Comparison of ENCODE assay signal across 25 mouse cellular contexts in genomic region chr4:140695146-140695545, GRCm38 (mm10). TPM values are rescaled to one million over a fixed set of nuclear protein-coding genes. Genes with fewer than 3 reads are reported as not detected.
DNase-seq lines count a peak whose midpoint lies in the region; ATAC-seq and TF ChIP-seq lines count a peak whose summit lies in the region.
"Had no signal": no experiment of that assay in that cellular context is flagged by ENCODE, and none has a peak within 500 bp of the region (broad histone marks: within the 10 kb centered on the region; RNA-seq: fewer than 3 reads in every experiment).

No protein-coding gene starts in this region.

- H3K27me3 ChIP-seq in liver, embryonic 11.5 days (replicated peaks; ENCODE audit: control insufficient read depth, insufficient read depth, low read length) = peaks cover 3% of the 10 kb centered on the region
- no peaks in the 10 kb centered on the region for H3K27me3 ChIP-seq in ES-Bruce4 (ENCODE audit: control insufficient read depth, insufficient read depth, low read length, poor library complexity, severe bottlenecking)
- H3K27me3 ChIP-seq in limb, embryonic 10.5 days (ENCODE audit: low read depth, poor library complexity, severe bottlenecking) = peaks cover 21% of the 10 kb centered on the region
- H3K27me3 ChIP-seq in embryonic facial prominence, embryonic 10.5 days (replicated peaks; ENCODE audit: low read depth, poor library complexity, severe bottlenecking) = peaks cover 31% of the 10 kb centered on the region
- H3K27me3 ChIP-seq: Patski had no signal

- no peak for TF ChIP-seq POLR2A in ES-Bruce4 (IDR thresholded peaks at IDR 0.05; ENCODE audit: insufficient read depth, low read length)

- H3K4me1 ChIP-seq in liver, embryonic 11.5 days (replicated peaks; ENCODE audit: control insufficient read depth, insufficient read depth, low read length) = peaks cover 49% of the 10 kb centered on the region
- peaks cover 3% of the 10 kb centered on the region for H3K4me1 ChIP-seq in ES-Bruce4 (ENCODE audit: control insufficient read depth, insufficient read depth, low read length)
- peaks cover 26% of the 10 kb centered on the region for H3K4me1 ChIP-seq in limb, embryonic 10.5 days
- peaks cover 28% of the 10 kb centered on the region for H3K4me1 ChIP-seq in embryonic facial prominence, embryonic 10.5 days

- no peaks in the 10 kb centered on the region for H3K36me3 ChIP-seq in liver, embryonic 11.5 days (ENCODE audit: control insufficient read depth, insufficient read depth, low read length)
- H3K36me3 ChIP-seq in ES-Bruce4 (ENCODE audit: control insufficient read depth, insufficient read depth, low read length, poor library complexity, severe bottlenecking) = no peaks in the 10 kb centered on the region
- H3K36me3 ChIP-seq in limb, embryonic 10.5 days = no peaks in the 10 kb centered on the region
- H3K36me3 ChIP-seq in embryonic facial prominence, embryonic 10.5 days (replicated peaks) = no peaks in the 10 kb centered on the region
- H3K36me3 ChIP-seq: forebrain, embryonic 15.5 days; heart, embryonic 13.5 days; hindbrain, embryonic 12.5 days had no signal

- TF ChIP-seq EP300 in ES-Bruce4 (IDR thresholded peaks at IDR 0.05; ENCODE audit: insufficient read depth, low read depth, low read length) = peak; percentile 71; the same call in 1 of the 2 replicates

- H3K4me3 ChIP-seq in liver, embryonic 11.5 days (ENCODE audit: low read depth, low read length) = no peak overlapping the region
- no peak overlapping the region for H3K4me3 ChIP-seq in ES-Bruce4 (ENCODE audit: low read depth, low read length)
- H3K4me3 ChIP-seq in limb, embryonic 10.5 days = no peak overlapping the region
- H3K4me3 ChIP-seq in embryonic facial prominence, embryonic 10.5 days = no peak overlapping the region
- H3K4me3 ChIP-seq: forebrain, embryonic 15.5 days; heart, embryonic 13.5 days; hindbrain, embryonic 12.5 days had no signal

- H3K4me2 ChIP-seq in liver, embryonic 11.5 days = no peak overlapping the region
- H3K4me2 ChIP-seq: forebrain, embryonic 15.5 days; heart, embryonic 13.5 days; hindbrain, embryonic 12.5 days had no signal

- no peak for TF ChIP-seq CTCF in ES-Bruce4 (IDR thresholded peaks at IDR 0.05; ENCODE audit: low read depth, low read length)

- 82% methylated on average over 7 of the region's 7 CpGs for WGBS in liver, embryonic 11.5 days
- 79% methylated on average over 7 of the region's 7 CpGs for WGBS in limb, embryonic 10.5 days
- WGBS in embryonic facial prominence, embryonic 10.5 days = 78% methylated on average over 7 of the region's 7 CpGs

- peak overlapping the region; percentile 40; the same call in 1 of the 2 replicates for H3K9ac ChIP-seq in liver, embryonic 11.5 days (ENCODE audit: low read depth, low read length)
- H3K9ac ChIP-seq in ES-Bruce4 (ENCODE audit: low read depth, poor library complexity, severe bottlenecking) = no peak overlapping the region
- H3K9ac ChIP-seq: forebrain, embryonic 15.5 days; heart, embryonic 13.5 days; hindbrain, embryonic 12.5 days had no signal

- intact Hi-C loops in heart, postnatal 36 days (cut with DNase I) = no loop called here

- DNase-seq in liver, embryonic 11.5 days (ENCODE audit: low spot score) = no peak
- no peak for DNase-seq in liver
- no peak for DNase-seq in limb, embryonic 10.5 days (ENCODE audit: low spot score)
- DNase-seq in left cerebral cortex, adult 8-10 months (ENCODE audit: low spot score in 2 of 2) = no peak
- no peak for DNase-seq in embryonic facial prominence, embryonic 10.5 days (ENCODE audit: low spot score)
- no peak for DNase-seq in heart, postnatal 36 days
- DNase-seq: adrenal gland, postnatal 14 days; cerebellum, adult 11-12 months; cerebellum, adult 9-10 months; cerebellum, postnatal 25 days; gastrocnemius, postnatal 36 days; heart, adult 11 months; heart, postnatal 4 days had no signal

- H3K27ac ChIP-seq in liver, embryonic 11.5 days (ENCODE audit: low read depth, low read length) = peak overlapping the region; percentile 82
- peak overlapping the region; percentile 84 for H3K27ac ChIP-seq in ES-Bruce4 (ENCODE audit: insufficient read depth, low read length)
- H3K27ac ChIP-seq in limb, embryonic 10.5 days = peak overlapping the region; percentile 42; the same call in 1 of the 2 replicates
- no peak overlapping the region for H3K27ac ChIP-seq in embryonic facial prominence, embryonic 10.5 days (replicated peaks)
- H3K27ac ChIP-seq: forebrain, embryonic 15.5 days; heart, embryonic 13.5 days; hindbrain, embryonic 12.5 days had no signal

- H3K9me3 ChIP-seq in liver, embryonic 11.5 days (ENCODE audit: control insufficient read depth, low read length) = no peaks in the 10 kb centered on the region
- H3K9me3 ChIP-seq in ES-Bruce4 (replicated peaks; ENCODE audit: control insufficient read depth, insufficient read depth, low read length, poor library complexity, severe bottlenecking) = no peaks in the 10 kb centered on the region
- H3K9me3 ChIP-seq in limb, embryonic 10.5 days (replicated peaks) = no peaks in the 10 kb centered on the region
- H3K9me3 ChIP-seq in embryonic facial prominence, embryonic 10.5 days = no peaks in the 10 kb centered on the region
- H3K9me3 ChIP-seq: forebrain, embryonic 15.5 days; heart, embryonic 13.5 days; hindbrain, embryonic 12.5 days had no signal

- ATAC-seq in liver, embryonic 11.5 days (replicated peaks; ENCODE audit: low FRiP score) = no peak
- ATAC-seq: activated CD4-positive, CD25-positive, alpha-beta regulatory T cell, adult 4 months; forebrain, embryonic 15.5 days; hindbrain, embryonic 16.5 days; Patski had no signal

RNA-seq across cellular contexts. Expression of gene Rcc2, which starts 5.2 kb away (rescaled TPM):
- 66.7 and 74.5 TPM in 2 replicates for polyA plus RNA-seq in liver, embryonic 11.5 days (2014; fragmentation: Nextera tagmentation; extraction: Ambion mirVana)
- polyA plus RNA-seq in ES-Bruce4 (2011; ENCODE audit: insufficient read depth, insufficient read length, low read depth, missing spikeins) = 222 and 227 TPM in 2 replicates
- polyA plus RNA-seq in limb, embryonic 10.5 days (2016; fragmentation: Nextera tagmentation; extraction: Ambion mirVana) = 70.6 and 95.2 TPM in 2 replicates
- 10 to 100 TPM; 82.4 to 85.0 (median 84.4) TPM for total RNA-seq in left cerebral cortex, adult 8-10 months (2022)
- 54.4 and 59.8 TPM in 2 replicates for polyA plus RNA-seq in embryonic facial prominence, embryonic 10.5 days (2016; fragmentation: Nextera tagmentation; extraction: Ambion mirVana)
- total RNA-seq in heart, postnatal 36 days (2021) = 10 to 100 TPM; 14.0 to 14.8 TPM

RNA-seq across cellular contexts. Expression of gene Arhgef10l, which starts 29.3 kb away (rescaled TPM):
- polyA plus RNA-seq in liver, embryonic 11.5 days (2014; fragmentation: Nextera tagmentation; extraction: Ambion mirVana) = 5.0 and 6.7 TPM in 2 replicates
- 7.5 and 7.7 TPM in 2 replicates for polyA plus RNA-seq in ES-Bruce4 (2011; ENCODE audit: insufficient read depth, insufficient read length, low read depth, missing spikeins)
- 13.2 and 17.1 TPM in 2 replicates for polyA plus RNA-seq in limb, embryonic 10.5 days (2016; fragmentation: Nextera tagmentation; extraction: Ambion mirVana)
- total RNA-seq in left cerebral cortex, adult 8-10 months (2022) = 10 to 100 TPM; 68.0 to 98.1 (median 77.8) TPM
- 17.9 and 18.2 TPM in 2 replicates for polyA plus RNA-seq in embryonic facial prominence, embryonic 10.5 days (2016; fragmentation: Nextera tagmentation; extraction: Ambion mirVana)
- 10 to 100 TPM; 62.5 to 65.0 TPM for total RNA-seq in heart, postnatal 36 days (2021)
- polyA plus RNA-seq: activated CD4-positive, CD25-positive, alpha-beta regulatory T cell, adult 4 months had no signal

RNA-seq across cellular contexts. Expression of gene Padi6, which starts 47.3 kb away (rescaled TPM):
- not detected in 2 replicates for polyA plus RNA-seq in liver, embryonic 11.5 days (2014; fragmentation: Nextera tagmentation; extraction: Ambion mirVana)
- 0.29 TPM in 1 of 2 replicates, not detected in the other for polyA plus RNA-seq in ES-Bruce4 (2011; ENCODE audit: insufficient read depth, insufficient read length, low read depth, missing spikeins)
- polyA plus RNA-seq in limb, embryonic 10.5 days (2016; fragmentation: Nextera tagmentation; extraction: Ambion mirVana) = not detected in 2 replicates
- under 1 TPM in 3 of 4 experiments, not detected in 1; 0.18 to 0.80 (median 0.20) TPM for total RNA-seq in left cerebral cortex, adult 8-10 months (2022)
- not detected in 2 replicates for polyA plus RNA-seq in embryonic facial prominence, embryonic 10.5 days (2016; fragmentation: Nextera tagmentation; extraction: Ambion mirVana)
- not detected for total RNA-seq in heart, postnatal 36 days (2021)
- total RNA-seq: adrenal gland, adult 18-20 months; adrenal gland, postnatal 14 days; gastrocnemius, adult 8-10 months; gastrocnemius, postnatal 36 days; heart, postnatal 4 days had no signal
- polyA plus RNA-seq: activated CD4-positive, CD25-positive, alpha-beta regulatory T cell, adult 4 months; C2C12; embryonic facial prominence, embryonic 14.5 days; heart, embryonic 13.5 days; heart, postnatal 0 days; hindbrain, embryonic 16.5 days; Patski had no signal
